Mouse (Mus musculus): ENCODE data around the gene Ugt2b1. TPM values are rescaled to one million over a fixed set of nuclear protein-coding genes. Genes with fewer than 3 reads are reported as not detected.
"Not testable (repeated sequence)": the region's sequence is repeated elsewhere in the genome, so short reads cannot be mapped to it uniquely, and the experiment has no call there.

Gene Ugt2b1
- polyA plus RNA-seq (2012; rRNA removed) = not detected in 2 replicates

GRCm38 (mm10) chr5:86926426-86926825 lies at the start of gene Ugt2b1:
Ugt2b1 (minus strand) TSS chr5:86926530.
- H3K27ac ChIP-seq (ENCODE audit: insufficient read depth, low read depth, low read length) = no peak within 1 kb of the TSS
- no peak for TF ChIP-seq POLR2A (IDR thresholded peaks at IDR 0.05; ENCODE audit: low read depth, low read length)
- TF ChIP-seq CTCF (conservative IDR thresholded peaks at IDR 0.05; ENCODE audit: insufficient read depth, insufficient read length, low read depth, low read length) = no peak
- no peaks in the 10 kb centered on the region for H3K4me1 ChIP-seq (ENCODE audit: control insufficient read depth, insufficient read depth, low read length)
- H3K4me3 ChIP-seq (ENCODE audit: insufficient read depth, low read depth, low read length) = no peak within 1 kb of the TSS
- no peaks in the 10 kb centered on the region for H3K27me3 ChIP-seq (replicated peaks; ENCODE audit: control insufficient read depth, insufficient read depth, low read length)
- no peak for DNase-seq
- WGBS = 65% methylated on average over 2 of the region's 2 CpGs
- H3K36me3 ChIP-seq (ENCODE audit: control insufficient read depth, insufficient read depth, low read length) = no peaks in the 10 kb centered on the region

GRCm38 (mm10) chr5:86967271-86967670 lies 40.9 kb upstream of the Ugt2b1 start:
- 74% methylated on average over 5 of the region's 5 CpGs for WGBS
- not testable (repeated sequence) for DNase-seq; H3K36me3 ChIP-seq (ENCODE audit: control insufficient read depth, insufficient read depth, low read length); H3K27ac ChIP-seq (ENCODE audit: insufficient read depth, low read depth, low read length); H3K4me3 ChIP-seq (ENCODE audit: insufficient read depth, low read depth, low read length); H3K27me3 ChIP-seq (replicated peaks; ENCODE audit: control insufficient read depth, insufficient read depth, low read length); H3K4me1 ChIP-seq (ENCODE audit: control insufficient read depth, insufficient read depth, low read length)

- DNase-seq; H3K4me3 ChIP-seq (ENCODE audit: insufficient read depth, low read depth, low read length); H3K36me3 ChIP-seq (ENCODE audit: control insufficient read depth, insufficient read depth, low read length); H3K4me1 ChIP-seq (ENCODE audit: control insufficient read depth, insufficient read depth, low read length); H3K27ac ChIP-seq (ENCODE audit: insufficient read depth, low read depth, low read length); H3K27me3 ChIP-seq (replicated peaks; ENCODE audit: control insufficient read depth, insufficient read depth, low read length): not testable (repeated sequence)
- whole genome bisulfite sequencing = 47% methylated on average over 1 of the region's 1 CpGs
Observed at GRCm38 (mm10) chr5:86962849-86963248, 36.5 kb upstream of the Ugt2b1 start.

GRCm38 (mm10) chr5:86961587-86962358 lies 35.4 kb upstream of the Ugt2b1 start:
- no peaks in the 10 kb centered on the region for H3K4me1 ChIP-seq (ENCODE audit: control insufficient read depth, insufficient read depth, low read length)
- no peak for TF ChIP-seq CTCF (conservative IDR thresholded peaks at IDR 0.05; ENCODE audit: insufficient read depth, insufficient read length, low read depth, low read length)
- TF ChIP-seq POLR2A (IDR thresholded peaks at IDR 0.05; ENCODE audit: low read depth, low read length) = no peak
- no peak overlapping the region for H3K4me3 ChIP-seq (ENCODE audit: insufficient read depth, low read depth, low read length)
- 59% methylated on average over 3 of the region's 3 CpGs for WGBS
- H3K36me3 ChIP-seq (ENCODE audit: control insufficient read depth, insufficient read depth, low read length) = no peaks in the 10 kb centered on the region
- no peak overlapping the region for H3K27ac ChIP-seq (ENCODE audit: insufficient read depth, low read depth, low read length)
- H3K27me3 ChIP-seq (replicated peaks; ENCODE audit: control insufficient read depth, insufficient read depth, low read length) = no peaks in the 10 kb centered on the region
- no peak for DNase-seq

- TF ChIP-seq POLR2A (IDR thresholded peaks at IDR 0.05; ENCODE audit: low read depth, low read length) = no peak
- no peak for TF ChIP-seq CTCF (conservative IDR thresholded peaks at IDR 0.05; ENCODE audit: insufficient read depth, insufficient read length, low read depth, low read length)
- no peak for DNase-seq
- Histone ChIP-seq H3K4me3 (ENCODE audit: insufficient read depth, low read depth, low read length) (no peak overlapping the region), H3K4me1 (ENCODE audit: control insufficient read depth, insufficient read depth, low read length) (no peaks in the 10 kb centered on the region), H3K36me3 (ENCODE audit: control insufficient read depth, insufficient read depth, low read length) (no peaks in the 10 kb centered on the region), H3K27ac (ENCODE audit: insufficient read depth, low read depth, low read length) (no peak overlapping the region), H3K27me3 (replicated peaks; ENCODE audit: control insufficient read depth, insufficient read depth, low read length) (no peaks in the 10 kb centered on the region)
- 81% methylated on average over 3 of the region's 3 CpGs for WGBS
Observed at GRCm38 (mm10) chr5:86960504-86960903, 34.2 kb upstream of the Ugt2b1 start.

GRCm38 (mm10) chr5:86942111-86942510 lies 15.8 kb upstream of the Ugt2b1 start:
- 78% methylated on average over 2 of the region's 2 CpGs for WGBS
- H3K4me1 ChIP-seq (ENCODE audit: control insufficient read depth, insufficient read depth, low read length) = no peaks in the 10 kb centered on the region
- H3K27me3 ChIP-seq (replicated peaks; ENCODE audit: control insufficient read depth, insufficient read depth, low read length) = no peaks in the 10 kb centered on the region
- TF ChIP-seq POLR2A (IDR thresholded peaks at IDR 0.05; ENCODE audit: low read depth, low read length) (no peak), CTCF (conservative IDR thresholded peaks at IDR 0.05; ENCODE audit: insufficient read depth, insufficient read length, low read depth, low read length) (no peak)
- no peak for DNase-seq
- no peak overlapping the region for H3K4me3 ChIP-seq (ENCODE audit: insufficient read depth, low read depth, low read length)
- H3K27ac ChIP-seq (ENCODE audit: insufficient read depth, low read depth, low read length) = no peak overlapping the region
- H3K36me3 ChIP-seq (ENCODE audit: control insufficient read depth, insufficient read depth, low read length) = no peaks in the 10 kb centered on the region

- H3K36me3 ChIP-seq (ENCODE audit: control insufficient read depth, insufficient read depth, low read length) = no peaks in the 10 kb centered on the region
- H3K4me3 ChIP-seq (ENCODE audit: insufficient read depth, low read depth, low read length) = no peak overlapping the region
Observed at GRCm38 (mm10) chr5:86920661-86921233, 5.6 kb downstream of the Ugt2b1 start.

More at GRCm38 (mm10) chr5:86920661-86921233, 5.6 kb downstream of the Ugt2b1 start:
- no peak for DNase-seq
- H3K4me1 ChIP-seq (ENCODE audit: control insufficient read depth, insufficient read depth, low read length) = no peaks in the 10 kb centered on the region
- H3K27ac ChIP-seq (ENCODE audit: insufficient read depth, low read depth, low read length) = no peak overlapping the region
- WGBS = 53% methylated on average over 3 of the region's 3 CpGs
- TF ChIP-seq POLR2A (IDR thresholded peaks at IDR 0.05; ENCODE audit: low read depth, low read length) (no peak), CTCF (conservative IDR thresholded peaks at IDR 0.05; ENCODE audit: insufficient read depth, insufficient read length, low read depth, low read length) (no peak)
- H3K27me3 ChIP-seq (replicated peaks; ENCODE audit: control insufficient read depth, insufficient read depth, low read length) = no peaks in the 10 kb centered on the region
